Mouse (Mus musculus): ENCODE data around the gene 2410137M14Rik.

- TF ChIP-seq CTCF (IDR thresholded peaks at IDR 0.05; ENCODE audit: low read depth) (no peak), EP300 (optimal IDR thresholded peaks at IDR 0.05) (no peak)
Observed at GRCm38 (mm10) chr17:36981845-36982244, 808 bp upstream of the 2410137M14Rik start.

All from stomach, postnatal 0 days (tissue).